Mouse (Mus musculus) neutrophil, adult 65 days (primary cell): ENCODE data around the gene Adgb. TPM values are rescaled to one million over a fixed set of nuclear protein-coding genes. Genes with fewer than 3 reads are reported as not detected.

Experiments used
- total RNA-seq: library from RNA; stranded (reverse); gene quantifications from 2 replicates; pipeline ENCODE4 v1.2.4, GENCODE M21; 2023

Adgb gene
- total RNA-seq: 0.32 and 0.44 TPM in 2 replicates

GRCm38 (mm10) chr10:10471961-10472610 lies at the start of gene Adgb:
Gene Adgb (minus strand): TSS chr10:10472326.

Other genes with a start within 250 kb of the Adgb start
- 83.9 and 89.2 TPM in 2 replicates for gene Rab32, start 85.9 kb upstream of the Adgb start, total RNA-seq
- gene Gm10944, start 209.0 kb upstream of the Adgb start, total RNA-seq: not detected in 2 replicates